Mouse (Mus musculus) CH12.LX (cell line): Measurements from ENCODE around the gene Klc1. TPM values are rescaled to one million over a fixed set of nuclear protein-coding genes. Genes with fewer than 3 reads are reported as not detected.

Experiments
- DNase-seq: peaks from one replicate; pipeline ENCODE4 v3.0.0-alpha.2; 2013; ENCODE audit errors: extremely low read depth
- H3K27ac ChIP-seq: 2 replicates; pipeline ENCODE4 v1.5.1; 2012; ENCODE audit warnings: low read depth, mild to moderate bottlenecking, control low read depth, moderate library complexity; ENCODE audit not compliant: insufficient read depth
- H3K27me3 ChIP-seq: replicated peaks from 2 replicates; pipeline ENCODE3; 2012; ENCODE audit warnings: inconsistent platforms
- H3K36me3 ChIP-seq, 2 experiments: replicated peaks in 1 of 2; 2 replicates each; pipeline versions ENCODE3 to v1.6.1; 2012; ENCODE audit warnings: inconsistent platforms in 1 of 2, low read length in 1 of 2, mild to moderate bottlenecking in 1 of 2, mixed read lengths in 1 of 2, moderate library complexity in 1 of 2; ENCODE audit not compliant: control insufficient read depth in 1 of 2, insufficient read depth in 1 of 2
- H3K4me1 ChIP-seq, 2 experiments: 2 replicates each; pipeline ENCODE4 v1.6.1; 2012; ENCODE audit warnings: inconsistent platforms in 1 of 2, moderate library complexity in 1 of 2; ENCODE audit not compliant: insufficient read depth in 2 of 2, control insufficient read depth in 1 of 2
- H3K4me2 ChIP-seq: 2 replicates; pipeline ENCODE4 v1.6.1; 2012; ENCODE audit warnings: low read depth, mild to moderate bottlenecking, control low read depth; ENCODE audit not compliant: poor library complexity, insufficient read depth, severe bottlenecking
- H3K4me3 ChIP-seq, 3 experiments: fragments of 150-350 bp in 1 of 3; sonication (generic) in 1 of 3; replicated peaks in 1 of 3; 2 replicates each; pipeline versions ENCODE3 to v1.5.1; 2011 to 2012; ENCODE audit warnings: low read depth in 2 of 3, low read length in 2 of 3, mild to moderate bottlenecking in 2 of 3, moderate library complexity in 2 of 3, control low read depth in 1 of 3, improper control_type of control experiment in 1 of 3, inconsistent platforms in 1 of 3, mixed read lengths in 1 of 3; ENCODE audit not compliant: poor library complexity in 1 of 3
- H3K79me2 ChIP-seq: replicated peaks from 2 replicates; pipeline ENCODE4 v1.6.1; 2012; ENCODE audit warnings: mild to moderate bottlenecking, moderate library complexity; ENCODE audit not compliant: control insufficient read depth, poor library complexity, insufficient read depth, severe bottlenecking; ENCODE audit errors: extremely low read depth
- H3K9ac ChIP-seq: 2 replicates; pipeline ENCODE4 v1.6.1; 2012; ENCODE audit warnings: low read depth, mild to moderate bottlenecking, control low read depth, moderate library complexity; ENCODE audit not compliant: insufficient read depth
- H3K9me3 ChIP-seq: replicated peaks from 2 replicates; pipeline ENCODE3; 2012; ENCODE audit warnings: low read length, inconsistent platforms, mixed read lengths
- BHLHE40 ChIP-seq: IDR thresholded peaks from 2 replicates; pipeline ENCODE4 v1.6.1; 2011; ENCODE audit warnings: mild to moderate bottlenecking, low read depth, low read length, improper control_type of control experiment
- CHD2 ChIP-seq: IDR thresholded peaks from 2 replicates; pipeline ENCODE4 v1.6.1; 2011; ENCODE audit warnings: low read length, improper control_type of control experiment
- EP300 ChIP-seq: IDR thresholded peaks from 2 replicates; pipeline ENCODE4 v1.6.1; 2011; ENCODE audit warnings: low read length, improper control_type of control experiment
- ETS1 ChIP-seq: conservative IDR thresholded peaks from 2 replicates; pipeline ENCODE4 v1.6.1; 2012; ENCODE audit warnings: low read depth, mild to moderate bottlenecking, inconsistent platforms, low read length, improper control_type of control experiment, moderate library complexity
- GABPA ChIP-seq: IDR thresholded peaks from 2 replicates; pipeline ENCODE4 v1.6.1; 2012; ENCODE audit warnings: low read depth, low read length, improper control_type of control experiment, inconsistent platforms; ENCODE audit not compliant: insufficient replicate concordance
- HCFC1 ChIP-seq: IDR thresholded peaks from 2 replicates; pipeline ENCODE4 v1.6.1; 2012; ENCODE audit warnings: low read depth, mild to moderate bottlenecking, inconsistent platforms, low read length, improper control_type of control experiment
- IRF4 ChIP-seq: IDR thresholded peaks from 2 replicates; pipeline ENCODE4 v1.6.1; 2014; ENCODE audit warnings: low read depth, mild to moderate bottlenecking, inconsistent platforms, low read length, improper control_type of control experiment
- JUND ChIP-seq: conservative IDR thresholded peaks from 2 replicates; pipeline ENCODE4 v1.6.1; 2011; ENCODE audit warnings: low read depth, low read length, improper control_type of control experiment
- KAT2A ChIP-seq: IDR thresholded peaks from 2 replicates; pipeline ENCODE4 v1.6.1; 2012; ENCODE audit warnings: low read length, improper control_type of control experiment, inconsistent platforms; ENCODE audit not compliant: insufficient replicate concordance
- MAX ChIP-seq: IDR thresholded peaks from 2 replicates; pipeline ENCODE4 v1.6.1; 2011; ENCODE audit warnings: low read length, improper control_type of control experiment
- MAZ ChIP-seq: IDR thresholded peaks from 2 replicates; pipeline ENCODE4 v1.6.1; 2012; ENCODE audit warnings: low read depth, mild to moderate bottlenecking, inconsistent platforms, low read length, improper control_type of control experiment, moderate library complexity
- MEF2A ChIP-seq: IDR thresholded peaks from 2 replicates; pipeline ENCODE4 v1.6.1; 2014; ENCODE audit warnings: low read depth, mild to moderate bottlenecking, inconsistent platforms, low read length, improper control_type of control experiment, borderline replicate concordance
- MXI1 ChIP-seq: IDR thresholded peaks from 2 replicates; pipeline ENCODE4 v1.6.1; 2011; ENCODE audit warnings: mild to moderate bottlenecking, low read depth, low read length, improper control_type of control experiment
- PAX5 ChIP-seq: IDR thresholded peaks from 2 replicates; pipeline ENCODE4 v1.6.1; 2012; ENCODE audit warnings: low read length, inconsistent platforms, mixed read lengths
- POLR2AphosphoS2 ChIP-seq: IDR thresholded peaks from 2 replicates; pipeline ENCODE4 v1.6.1; 2011; ENCODE audit warnings: low read depth, low read length, improper control_type of control experiment
- RAD21 ChIP-seq: IDR thresholded peaks from 2 replicates; pipeline ENCODE4 v1.6.1; 2011; ENCODE audit warnings: low read depth, mild to moderate bottlenecking, low read length, improper control_type of control experiment, moderate library complexity
- SIN3A ChIP-seq: IDR thresholded peaks from 2 replicates; pipeline ENCODE4 v1.6.1; 2012; ENCODE audit warnings: low read length, improper control_type of control experiment, inconsistent platforms
- SMC3 ChIP-seq: IDR thresholded peaks from 2 replicates; pipeline ENCODE4 v1.6.1; 2011; ENCODE audit warnings: low read depth, low read length, improper control_type of control experiment
- TBP ChIP-seq: conservative IDR thresholded peaks from 2 replicates; pipeline ENCODE4 v1.6.1; 2011; ENCODE audit warnings: low read depth, low read length, improper control_type of control experiment
- TCF12 ChIP-seq: IDR thresholded peaks from 2 replicates; pipeline ENCODE4 v1.6.1; 2014; ENCODE audit warnings: low read depth, mild to moderate bottlenecking, inconsistent platforms, low read length, improper control_type of control experiment
- UBTF ChIP-seq: IDR thresholded peaks from 2 replicates; pipeline ENCODE4 v1.6.1; 2012; ENCODE audit warnings: low read depth, mild to moderate bottlenecking, inconsistent platforms, low read length, improper control_type of control experiment, moderate library complexity
- USF1 ChIP-seq: IDR thresholded peaks from 2 replicates; pipeline ENCODE4 v1.6.1; 2014; ENCODE audit warnings: low read depth, mild to moderate bottlenecking, inconsistent platforms, low read length, improper control_type of control experiment
- USF2 ChIP-seq: conservative IDR thresholded peaks from 2 replicates; pipeline ENCODE4 v1.6.1; 2011; ENCODE audit warnings: low read depth, low read length, improper control_type of control experiment
- ZKSCAN1 ChIP-seq: IDR thresholded peaks from 2 replicates; pipeline ENCODE4 v1.6.1; 2012; ENCODE audit warnings: low read depth, inconsistent platforms, low read length, improper control_type of control experiment, borderline replicate concordance
- ZMIZ1 ChIP-seq: IDR thresholded peaks from 2 replicates; pipeline ENCODE4 v1.6.1; 2012; ENCODE audit warnings: low read depth, mild to moderate bottlenecking, inconsistent platforms, low read length, improper control_type of control experiment
- ZNF384 ChIP-seq: IDR thresholded peaks from 2 replicates; pipeline ENCODE4 v1.6.1; 2012; ENCODE audit warnings: low read depth, low read length, improper control_type of control experiment, inconsistent platforms
- dilution Hi-C: fragments of 300-500 bp; cut with MboI; formaldehyde crosslinking; loops from 2 replicates; pipeline ENCODE4 v1.14.3; 2020; ENCODE audit warnings: low sequenced_read_pairs; ENCODE audit not compliant: extremely low pct_unique_long_range_greater_than_20kb, extremely low pct_ligation_motif_present
- in situ Hi-C: fragments of 300-500 bp; cut with MboI; formaldehyde crosslinking; loops from 3 replicates; pipeline ENCODE4 v1.14.3; 2019; ENCODE audit warnings: low sequenced_read_pairs, low pct_ligation_motif_present, low pct_unique_long_range_greater_than_20kb, mixed read lengths
- polyA plus RNA-seq: library from polyadenylated mRNA; unstranded; fragments of >175 nt; gene quantifications from 2 replicates; pipeline ENCODE4 v1.2.1, GENCODE M21; 2012; ENCODE audit warnings: low read depth; ENCODE audit not compliant: insufficient read length
- total RNA-seq, 2 experiments: library from RNA; depleted of rRNA; stranded (reverse); fragments of 300-350 nt in 1 of 2; fragments of >200 nt in 1 of 2; gene quantifications; 2 replicates each; pipeline ENCODE4 v1.2.3; 2012 to 2014

Klc1 gene
- total and polyA plus RNA-seq, 3 experiments = 45.6 to 77.0 (median 55.1) TPM

- TF ChIP-seq POLR2AphosphoS2 (no peak), SIN3A (no peak), MAX (peak; percentile 55; the same call in 1 of the 2 replicates), BHLHE40 (peak; percentile 60), USF2 (peak; percentile 94), MEF2A (no peak), PAX5 (no peak), RAD21 (no peak), USF1 (peak; percentile 85), ZNF384 (no peak), IRF4 (no peak), KAT2A (no peak), CHD2 (no peak)
- dilution Hi-C loops (no loop called here), in situ Hi-C loops (loop anchor here (5.0 to 10.0 kb wide), 2 partner anchors 111 to 209 kb away; no protein-coding TSS in a partner anchor)
- no peaks in the 10 kb centered on the region for H3K79me2 ChIP-seq
- H3K27me3 ChIP-seq = no peaks in the 10 kb centered on the region
- H3K27ac ChIP-seq = peak overlapping the region; percentile 70
- H3K4me1 ChIP-seq = peaks cover 43 to 75% of the 10 kb centered on the region in 2 experiments
- no peaks in the 10 kb centered on the region for H3K9me3 ChIP-seq
- DNase-seq = peak; percentile 49
- H3K9ac ChIP-seq = no peak overlapping the region
- H3K36me3 ChIP-seq = no peaks in the 10 kb centered on the region
- H3K4me3 ChIP-seq = no peak overlapping the region
- H3K4me2 ChIP-seq = 0 out of 2 replicates have a peak overlapping the region, but pooled peaks have one; percentile 6
These were observed 15.2 kb upstream of the Klc1 start for GRCm38 (mm10) chr12:111743419-111743818.

- Histone ChIP-seq H3K4me3 (no peak overlapping the region), H3K4me2 (peak overlapping the region; percentile 6; the same call in 1 of the 2 replicates), H3K27me3 (no peaks in the 10 kb centered on the region), H3K36me3 (no peaks in the 10 kb centered on the region), H3K79me2 (no peaks in the 10 kb centered on the region), H3K4me1 (peaks cover 43 to 72% of the 10 kb centered on the region in 2 experiments), H3K9ac (no peak overlapping the region), H3K27ac (peak overlapping the region; percentile 70), H3K9me3 (no peaks in the 10 kb centered on the region)
- dilution Hi-C loops (no loop called here), in situ Hi-C loops (loop anchor here (5.0 to 10.0 kb wide), 2 partner anchors 111 to 208 kb away; no protein-coding TSS in a partner anchor)
- DNase-seq = peak; percentile 86
- TF ChIP-seq TCF12 (peak; percentile 92), CHD2 (peak; percentile 94), GABPA (no peak), SIN3A (no peak; the same call in 1 of the 2 replicates), PAX5 (no peak), ETS1 (peak; percentile 77), KAT2A (no peak), MEF2A (peak; percentile 79), HCFC1 (no peak), MAZ (0 out of 2 replicates have a peak, but pooled peaks have one; percentile 64), ZMIZ1 (no peak), BHLHE40 (peak; percentile 89), MXI1 (no peak), UBTF (no peak), USF2 (no peak), SMC3 (no peak), IRF4 (peak; percentile 95), ZKSCAN1 (no peak), USF1 (no peak), JUND (no peak), TBP (no peak), EP300 (peak; percentile 86)
These were observed 14.6 kb upstream of the Klc1 start for GRCm38 (mm10) chr12:111743981-111744423.
